ENCODE assay signal across 26 mouse cellular contexts in the genomic region with DNA sequence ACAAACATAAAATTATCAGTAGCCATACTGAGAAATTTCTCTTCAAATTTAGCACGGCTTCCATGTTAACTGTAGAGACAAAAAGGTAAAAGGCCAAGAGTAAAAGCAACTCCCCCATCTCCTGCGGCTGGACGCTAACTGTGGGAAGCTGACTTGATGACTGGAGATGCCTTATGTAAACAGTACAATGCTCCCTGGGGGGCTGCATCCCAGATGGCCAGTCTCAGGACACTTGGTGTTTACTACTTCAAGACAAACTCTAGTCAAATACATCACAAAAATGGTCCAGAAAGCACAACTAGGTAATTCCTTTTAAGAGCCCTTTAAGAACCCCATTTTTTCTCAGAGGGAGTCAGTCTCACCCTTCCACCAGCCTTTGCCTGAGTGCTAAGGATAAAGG. TPM values are rescaled to one million over a fixed set of nuclear protein-coding genes. Genes with fewer than 3 reads are reported as not detected.
DNase-seq lines count a peak whose midpoint lies in the region; ATAC-seq and TF ChIP-seq lines count a peak whose summit lies in the region.
"Had no signal": no experiment of that assay in that cellular context is flagged by ENCODE, and none has a peak within 500 bp of the region (broad histone marks: within the 10 kb centered on the region; RNA-seq: fewer than 3 reads in every experiment).

No protein-coding gene starts in this region.

- 0 out of 2 replicates have a peak, but pooled peaks cover under 1% of the 10 kb centered on the region for H3K36me3 ChIP-seq in heart, embryonic 13.5 days
- no peaks in the 10 kb centered on the region for H3K36me3 ChIP-seq in heart, embryonic 12.5 days
- no peaks in the 10 kb centered on the region for H3K36me3 ChIP-seq in lung, embryonic 14.5 days (ENCODE audit: insufficient read depth)
- H3K36me3 ChIP-seq: embryonic facial prominence, embryonic 10.5 days; embryonic facial prominence, embryonic 12.5 days had no signal

- peak; percentile 4 for DNase-seq in embryo, embryonic 10.5 days (ENCODE audit: low spot score)
- no peak for DNase-seq in embryo, embryonic 9.5 days (ENCODE audit: extremely low spot score)
- DNase-seq in lung, embryonic 14.5 days = peak; percentile 19
- DNase-seq in lung, postnatal 14 days = no peak
- DNase-seq in lung, postnatal 36 days = peak; percentile 14
- no peak for DNase-seq in lung, postnatal 25 days (ENCODE audit: low spot score)
- DNase-seq: adrenal gland, adult 8-10 months; adrenal gland, postnatal 14 days; adrenal gland, postnatal 36 days; B cell, adult 2 months; cerebellum, adult 11-12 months; cerebellum, adult 9-10 months; cerebellum, postnatal 10 days; cerebellum, postnatal 25 days; embryo, embryonic 11 days had no signal

- H3K27ac ChIP-seq in heart, embryonic 13.5 days (replicated peaks) = 0 out of 2 replicates have a peak overlapping the region, but pooled peaks have one; percentile 28
- H3K27ac ChIP-seq in heart, embryonic 12.5 days (ENCODE audit: poor library complexity, severe bottlenecking) = no peak overlapping the region
- no peak overlapping the region for H3K27ac ChIP-seq in lung, embryonic 14.5 days (ENCODE audit: low read depth)
- H3K27ac ChIP-seq: embryonic facial prominence, embryonic 10.5 days; embryonic facial prominence, embryonic 12.5 days; forebrain, embryonic 13.5 days; forebrain, embryonic 15.5 days had no signal

- no peak for TF ChIP-seq CTCF in lung, embryonic 14.5 days (IDR thresholded peaks at IDR 0.05; ENCODE audit: low read depth)

- WGBS in heart, embryonic 13.5 days = 56% methylated on average over 3 of the region's 3 CpGs
- 37% methylated on average over 3 of the region's 3 CpGs for WGBS in heart, embryonic 12.5 days
- 23% methylated on average over 3 of the region's 3 CpGs for WGBS in lung, embryonic 14.5 days

- H3K27me3 ChIP-seq in heart, embryonic 13.5 days (replicated peaks) = no peaks in the 10 kb centered on the region
- no peaks in the 10 kb centered on the region for H3K27me3 ChIP-seq in heart, embryonic 12.5 days (replicated peaks)
- no peaks in the 10 kb centered on the region for H3K27me3 ChIP-seq in lung, embryonic 14.5 days (ENCODE audit: insufficient read depth, low read length)
- H3K27me3 ChIP-seq: CH12.LX; embryonic facial prominence, embryonic 12.5 days; forebrain, embryonic 13.5 days; forebrain, embryonic 15.5 days; Patski had no signal

- no peak overlapping the region for H3K4me2 ChIP-seq in heart, embryonic 13.5 days
- no peak overlapping the region for H3K4me2 ChIP-seq in heart, embryonic 12.5 days
- H3K4me2 ChIP-seq in lung, embryonic 14.5 days = no peak overlapping the region
- H3K4me2 ChIP-seq: embryonic facial prominence, embryonic 12.5 days; forebrain, embryonic 13.5 days; forebrain, embryonic 15.5 days had no signal

- peaks cover 23% of the 10 kb centered on the region for H3K4me1 ChIP-seq in heart, embryonic 13.5 days
- peaks cover 21% of the 10 kb centered on the region for H3K4me1 ChIP-seq in heart, embryonic 12.5 days (replicated peaks)
- no peaks in the 10 kb centered on the region for H3K4me1 ChIP-seq in lung, embryonic 14.5 days (ENCODE audit: insufficient read depth)
- H3K4me1 ChIP-seq: embryonic facial prominence, embryonic 10.5 days; embryonic facial prominence, embryonic 12.5 days; forebrain, embryonic 13.5 days; forebrain, embryonic 15.5 days had no signal

- no peak overlapping the region for H3K4me3 ChIP-seq in heart, embryonic 13.5 days
- H3K4me3 ChIP-seq in heart, embryonic 12.5 days = no peak overlapping the region
- no peak overlapping the region for H3K4me3 ChIP-seq in lung, embryonic 14.5 days (ENCODE audit: low read depth, low read length)
- H3K4me3 ChIP-seq: embryonic facial prominence, embryonic 10.5 days; embryonic facial prominence, embryonic 12.5 days; forebrain, embryonic 13.5 days; forebrain, embryonic 15.5 days had no signal

- no peak overlapping the region for H3K9ac ChIP-seq in heart, embryonic 13.5 days
- H3K9ac ChIP-seq in heart, embryonic 12.5 days = no peak overlapping the region
- no peak overlapping the region for H3K9ac ChIP-seq in lung, embryonic 14.5 days
- H3K9ac ChIP-seq: embryonic facial prominence, embryonic 12.5 days; forebrain, embryonic 13.5 days; forebrain, embryonic 15.5 days had no signal

- no peak for ATAC-seq in heart, embryonic 13.5 days (ENCODE audit: extremely low read depth, insufficient number of reproducible peaks, low FRiP score, low TSS enrichment)
- no peak for ATAC-seq in heart, embryonic 12.5 days (ENCODE audit: insufficient number of reproducible peaks, low FRiP score)
- no peak for ATAC-seq in lung, embryonic 14.5 days (ENCODE audit: insufficient read depth)
- ATAC-seq: activated CD4-positive, CD25-positive, alpha-beta regulatory T cell, adult 4 months; CD4-positive, CD25-positive, alpha-beta regulatory T cell, adult 4 months; forebrain, embryonic 13.5 days; forebrain, embryonic 15.5 days; Patski had no signal

- H3K9me3 ChIP-seq in heart, embryonic 13.5 days = no peaks in the 10 kb centered on the region
- no peaks in the 10 kb centered on the region for H3K9me3 ChIP-seq in heart, embryonic 12.5 days (replicated peaks)
- H3K9me3 ChIP-seq in lung, embryonic 14.5 days (ENCODE audit: low read depth, low read length) = no peaks in the 10 kb centered on the region
- H3K9me3 ChIP-seq: embryonic facial prominence, embryonic 10.5 days; embryonic facial prominence, embryonic 12.5 days; forebrain, embryonic 13.5 days; forebrain, embryonic 15.5 days; G1E had no signal

RNA-seq across cellular contexts. Expression of a gene that starts 11.1 kb away (rescaled TPM):
- polyA plus RNA-seq in heart, embryonic 13.5 days (2015; fragmentation: Nextera tagmentation; extraction: Ambion mirVana) = 36.6 and 40.3 TPM in 2 replicates
- 46.7 and 50.4 TPM in 2 replicates for polyA plus RNA-seq in heart, embryonic 12.5 days (2016; fragmentation: Nextera tagmentation; extraction: Ambion mirVana)
- polyA plus RNA-seq in lung, embryonic 14.5 days (2014; fragmentation: Nextera tagmentation; extraction: Ambion mirVana) = 48.0 and 50.8 TPM in 2 replicates

RNA-seq across cellular contexts. Expression of a gene that starts 45.9 kb away (rescaled TPM):
- 27.4 and 30.0 TPM in 2 replicates for polyA plus RNA-seq in heart, embryonic 13.5 days (2015; fragmentation: Nextera tagmentation; extraction: Ambion mirVana)
- 33.5 and 35.0 TPM in 2 replicates for polyA plus RNA-seq in heart, embryonic 12.5 days (2016; fragmentation: Nextera tagmentation; extraction: Ambion mirVana)
- 42.7 and 46.0 TPM in 2 replicates for polyA plus RNA-seq in lung, embryonic 14.5 days (2014; fragmentation: Nextera tagmentation; extraction: Ambion mirVana)

Comparison
In these comparisons a context has a peak if more than half of its experiments do, and no peak if none do; other contexts are left out.
1. DNase-seq: peak in embryo, embryonic 10.5 days (single experiment), lung, embryonic 14.5 days (single experiment) and lung, postnatal 36 days (single experiment); none in embryo, embryonic 9.5 days (single experiment), lung, postnatal 14 days (single experiment) and lung, postnatal 25 days (single experiment).